Mouse (Mus musculus) forebrain, embryonic 11.5 days (tissue): ENCODE measurements around the gene Slc22a7. TPM values are rescaled to one million over a fixed set of nuclear protein-coding genes. Genes with fewer than 3 reads are reported as not detected.
A peak's percentile ranks its signal among the peaks of the same experiment; 100 is the strongest.

Experiments used
- ATAC-seq: fragments of 200-750 bp; cut with Nextera tagmentation; replicated peaks from 2 replicates; pipeline ENCODE4 v1.8.0; 2017; ENCODE audit warnings: moderate TSS enrichment; ENCODE audit not compliant: low FRiP score
- DNase-seq: peaks from one replicate; pipeline ENCODE4 v3.0.0-alpha.2; 2017; ENCODE audit warnings: low spot score
- H3K27ac ChIP-seq: fragments of 300-500 bp; sonication (generic); 2 replicates; pipeline ENCODE4 v1.5.1; 2014; ENCODE audit warnings: low read depth, low read length
- H3K27me3 ChIP-seq: fragments of 300-500 bp; sonication (generic); 2 replicates; pipeline ENCODE4 v1.6.1; 2014; ENCODE audit warnings: mild to moderate bottlenecking, low read length, mixed read lengths; ENCODE audit not compliant: control insufficient read depth, insufficient read depth
- H3K36me3 ChIP-seq: fragments of 300-500 bp; sonication (generic); 2 replicates; pipeline ENCODE4 v1.6.1; 2014; ENCODE audit warnings: mild to moderate bottlenecking, low read length, moderate library complexity, mixed read lengths; ENCODE audit not compliant: control insufficient read depth, insufficient read depth
- H3K4me1 ChIP-seq: fragments of 300-500 bp; sonication (generic); replicated peaks from 2 replicates; pipeline ENCODE4 v1.6.1; 2014; ENCODE audit warnings: low read length, mixed read lengths; ENCODE audit not compliant: control insufficient read depth, insufficient read depth
- H3K4me2 ChIP-seq: fragments of 300-500 bp; sonication (generic); 2 replicates; pipeline ENCODE4 v1.6.1; 2014; ENCODE audit warnings: low read depth, mild to moderate bottlenecking, low read length, moderate library complexity, mixed read lengths; ENCODE audit not compliant: severe bottlenecking
- H3K4me3 ChIP-seq: fragments of 300-500 bp; sonication (generic); 2 replicates; pipeline ENCODE4 v1.5.1; 2014; ENCODE audit warnings: low read depth, low read length
- H3K9ac ChIP-seq: fragments of 300-500 bp; sonication (generic); 2 replicates; pipeline ENCODE4 v1.6.1; 2014; ENCODE audit warnings: low read length
- H3K9me3 ChIP-seq: fragments of 300-500 bp; sonication (generic); 2 replicates; pipeline ENCODE4 v1.6.1; 2016; ENCODE audit warnings: low read length, mixed read lengths; ENCODE audit not compliant: control insufficient read depth
- WGBS: fragments of 180-500 bp; shearing (Covaris S2); extraction: QIAGEN DNeasy Blood & Tissue Kit; methylation state at CpG from one replicate; pipeline ENCODE4 v1.1.7; 2014; 5-methylcytosine and 5-hydroxymethylcytosine counted together
- polyA plus RNA-seq: library from polyadenylated mRNA; unstranded; fragments of >200 nt; fragmentation: Nextera tagmentation; extraction: Ambion mirVana; gene quantifications from 2 replicates; pipeline ENCODE4 v1.2.1, GENCODE M21; 2014

The Slc22a7 gene
- polyA plus RNA-seq: not detected in 2 replicates

GRCm38 (mm10) chr17:46438298-46438873 lies at the start of gene Slc22a7:
TSS of gene Slc22a7 (minus strand) at chr17:46438457.
- 81% methylated on average over 4 of the region's 4 CpGs for WGBS
- H3K4me2 ChIP-seq: no peak within 1 kb of the TSS
- no peak within 1 kb of the TSS for H3K4me3 ChIP-seq
- H3K27ac ChIP-seq: no peak within 1 kb of the TSS
- H3K4me1 ChIP-seq: no peaks in the 10 kb centered on the region
- peak; percentile 30 for DNase-seq
- peaks cover under 1% of the 10 kb centered on the region for H3K27me3 ChIP-seq
- no peaks in the 10 kb centered on the region for H3K9me3 ChIP-seq
- H3K36me3 ChIP-seq: no peaks in the 10 kb centered on the region
- no peak within 1 kb of the TSS for H3K9ac ChIP-seq
- ATAC-seq: no peak

GRCm38 (mm10) chr17:46487431-46487830 lies 49.2 kb upstream of the Slc22a7 start, which contains the start of gene Ttbk1:
TSS of gene Ttbk1 (minus strand) at chr17:46487675.
- DNase-seq: peak; percentile 78
- Histone ChIP-seq H3K36me3 (no peaks in the 10 kb centered on the region), H3K9ac (peak within 1 kb of the TSS; percentile 86), H3K27me3 (peaks cover 17% of the 10 kb centered on the region), H3K9me3 (no peaks in the 10 kb centered on the region), H3K4me3 (peak within 1 kb of the TSS; percentile 83), H3K27ac (no peak within 1 kb of the TSS), H3K4me2 (peak within 1 kb of the TSS; percentile 91), H3K4me1 (peaks cover 10% of the 10 kb centered on the region)
- WGBS: under 1% methylated on average over 30 of the region's 49 CpGs
- ATAC-seq: peak; percentile 57

DNA sequence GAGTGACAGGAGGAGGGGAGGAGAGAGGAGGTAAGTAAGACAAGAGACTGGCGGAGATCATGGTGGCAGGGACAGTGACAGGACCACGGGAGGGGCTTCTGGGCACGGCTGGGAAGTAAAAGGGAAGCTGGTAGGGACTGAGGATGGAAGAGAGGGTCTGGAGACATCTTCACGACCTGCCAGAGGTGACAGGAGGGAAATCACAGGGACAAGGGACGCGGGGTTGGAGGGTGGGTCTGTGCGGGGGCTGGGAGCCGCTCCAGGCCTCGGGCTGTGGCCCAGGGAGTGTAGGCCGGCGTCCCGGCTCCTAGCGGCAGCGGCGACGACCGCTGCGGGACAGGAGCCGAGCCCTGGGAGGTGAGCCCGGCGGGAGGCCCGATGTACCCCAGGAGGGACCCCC lies 48.7 kb upstream of the Slc22a7 start:
- Histone ChIP-seq H3K4me1 (peaks cover 10% of the 10 kb centered on the region), H3K4me2 (peak overlapping the region; percentile 91), H3K27me3 (peaks cover 17% of the 10 kb centered on the region), H3K9me3 (no peaks in the 10 kb centered on the region), H3K36me3 (no peaks in the 10 kb centered on the region), H3K27ac (no peak overlapping the region), H3K9ac (peak overlapping the region; percentile 86), H3K4me3 (peak overlapping the region; percentile 83)
- DNase-seq: no peak
- 2% methylated on average over 18 of the region's 22 CpGs for WGBS
- ATAC-seq: peak; percentile 39; the same call in 1 of the 2 replicates

GRCm38 (mm10) chr17:46484461-46484875 lies 46.2 kb upstream of the Slc22a7 start:
- Histone ChIP-seq H3K4me2 (peak overlapping the region; percentile 54), H3K36me3 (no peaks in the 10 kb centered on the region), H3K9ac (no peak overlapping the region; the same call in 1 of the 2 replicates), H3K4me3 (peak overlapping the region; percentile 24; the same call in 1 of the 2 replicates), H3K4me1 (peaks cover 10% of the 10 kb centered on the region), H3K27ac (no peak overlapping the region), H3K27me3 (peaks cover 17% of the 10 kb centered on the region), H3K9me3 (no peaks in the 10 kb centered on the region)
- no peak for ATAC-seq
- 14% methylated on average over 6 of the region's 6 CpGs for WGBS
- no peak for DNase-seq

- WGBS: 2% methylated on average over 13 of the region's 13 CpGs
- no peaks in the 10 kb centered on the region for H3K36me3 ChIP-seq
- H3K27ac ChIP-seq: no peak overlapping the region
- ATAC-seq (0 out of 2 replicates have a peak, but pooled peaks have one; percentile 18), DNase-seq (peak; percentile 59)
- H3K4me1 ChIP-seq: peaks cover 10% of the 10 kb centered on the region
- peak overlapping the region; percentile 54 for H3K4me2 ChIP-seq
- H3K9me3 ChIP-seq: no peaks in the 10 kb centered on the region
- peaks cover 17% of the 10 kb centered on the region for H3K27me3 ChIP-seq
- peak overlapping the region; percentile 48 for H3K9ac ChIP-seq
- H3K4me3 ChIP-seq: peak overlapping the region; percentile 24
Observed at GRCm38 (mm10) chr17:46484021-46484431, 45.8 kb upstream of the Slc22a7 start.

DNA sequence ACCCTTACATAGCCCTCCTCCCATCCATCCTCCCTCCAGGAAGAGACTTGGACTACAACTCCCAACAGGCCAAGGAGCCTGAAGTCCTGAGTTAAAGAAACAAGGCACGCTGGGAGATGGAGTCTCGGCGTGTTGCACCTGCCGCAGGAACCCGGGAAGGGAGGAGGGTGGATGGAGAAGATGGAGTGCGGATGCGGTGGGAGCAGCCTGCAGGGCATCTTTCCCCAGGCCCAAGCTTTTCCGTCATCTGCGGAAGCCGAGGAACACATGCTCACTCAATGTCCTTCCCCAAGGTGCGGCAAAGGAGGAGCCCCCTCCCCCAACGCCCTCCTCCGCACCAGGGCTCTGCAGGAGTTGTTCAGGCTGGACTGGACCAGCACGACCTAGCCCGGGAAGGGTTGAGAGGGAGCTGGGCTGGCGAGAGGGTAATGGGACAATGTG lies 45.3 kb upstream of the Slc22a7 start:
- H3K9me3 ChIP-seq: no peaks in the 10 kb centered on the region
- H3K36me3 ChIP-seq: no peaks in the 10 kb centered on the region
- H3K4me3 ChIP-seq: peak overlapping the region; percentile 24
- peaks cover 17% of the 10 kb centered on the region for H3K27me3 ChIP-seq
- H3K27ac ChIP-seq: no peak overlapping the region
- H3K9ac ChIP-seq: peak overlapping the region; percentile 48
- 1% methylated on average over 16 of the region's 16 CpGs for WGBS
- ATAC-seq (peak; percentile 61), DNase-seq (peak; percentile 73)
- H3K4me2 ChIP-seq: peak overlapping the region; percentile 54
- peaks cover 10% of the 10 kb centered on the region for H3K4me1 ChIP-seq

- H3K4me3 ChIP-seq: no peak overlapping the region
- no peaks in the 10 kb centered on the region for H3K27me3 ChIP-seq
- ATAC-seq (no peak), DNase-seq (no peak)
- no peaks in the 10 kb centered on the region for H3K4me1 ChIP-seq
- H3K9ac ChIP-seq: no peak overlapping the region
- H3K36me3 ChIP-seq: no peaks in the 10 kb centered on the region; the same call in 1 of the 2 replicates
- 88% methylated on average over 15 of the region's 15 CpGs for WGBS
- no peak overlapping the region for H3K4me2 ChIP-seq
- H3K9me3 ChIP-seq: no peaks in the 10 kb centered on the region
- H3K27ac ChIP-seq: no peak overlapping the region
Observed at GRCm38 (mm10) chr17:46477286-46477685, 39.0 kb upstream of the Slc22a7 start.

- DNase-seq (no peak), ATAC-seq (no peak)
- no peaks in the 10 kb centered on the region for H3K9me3 ChIP-seq
- no peak overlapping the region for H3K4me3 ChIP-seq
- no peak overlapping the region for H3K27ac ChIP-seq
- no peaks in the 10 kb centered on the region; the same call in 1 of the 2 replicates for H3K36me3 ChIP-seq
- H3K27me3 ChIP-seq: no peaks in the 10 kb centered on the region
- H3K9ac ChIP-seq: no peak overlapping the region
- H3K4me1 ChIP-seq: no peaks in the 10 kb centered on the region
- 88% methylated on average over 8 of the region's 8 CpGs for WGBS
- no peak overlapping the region for H3K4me2 ChIP-seq
Observed at GRCm38 (mm10) chr17:46476601-46477000, 38.3 kb upstream of the Slc22a7 start.

DNA sequence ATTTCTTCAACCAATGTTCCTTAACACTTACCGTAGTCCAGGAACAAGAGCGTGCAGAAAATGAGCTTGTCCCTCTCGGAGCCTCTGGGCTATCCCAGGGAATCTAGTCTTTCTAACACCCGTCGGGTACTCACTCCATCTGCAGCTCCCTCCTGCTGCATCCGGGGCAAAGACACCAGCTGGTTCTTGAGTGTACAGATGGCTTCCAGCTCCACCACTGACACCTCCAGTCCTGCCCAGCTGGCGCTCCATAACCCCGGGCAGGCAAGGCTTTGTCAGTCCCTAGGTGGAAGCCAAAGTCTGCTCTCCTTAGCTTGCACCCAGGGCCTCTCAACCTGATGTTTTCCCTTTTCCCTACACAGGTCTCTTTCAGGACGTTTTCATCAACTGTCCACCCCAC lies 29.6 kb upstream of the Slc22a7 start:
- WGBS: 85% methylated on average over 9 of the region's 9 CpGs
- Histone ChIP-seq H3K4me3 (no peak overlapping the region), H3K9ac (no peak overlapping the region), H3K4me2 (no peak overlapping the region), H3K27me3 (no peaks in the 10 kb centered on the region), H3K9me3 (no peaks in the 10 kb centered on the region), H3K36me3 (peaks cover 3% of the 10 kb centered on the region; the same call in 1 of the 2 replicates), H3K4me1 (no peaks in the 10 kb centered on the region), H3K27ac (no peak overlapping the region)
- ATAC-seq (no peak), DNase-seq (no peak)
